Mouse (Mus musculus): ENCODE data around the gene Fgfr2. TPM values are rescaled to one million over a fixed set of nuclear protein-coding genes. Genes with fewer than 3 reads are reported as not detected.
A peak's percentile ranks its signal among the peaks of the same experiment; 100 is the strongest.
"Not testable (repeated sequence)": the region's sequence is repeated elsewhere in the genome, so short reads cannot be mapped to it uniquely, and the experiment has no call there.

Fgfr2 gene
- total RNA-seq, 2 experiments from 2014 or later = 47.6 to 49.5 TPM

- DNase-seq (ENCODE audit: low spot score in 2 of 2) = no peak
- Histone ChIP-seq H3K27ac (peak overlapping the region; percentile 32; the same call in 1 of the 2 replicates), H3K4me3 (no peak overlapping the region)
- peak; percentile 63 for TF ChIP-seq CTCF (conservative IDR thresholded peaks at IDR 0.05)
These were observed 449.0 kb downstream of the Fgfr2 start for GRCm38 (mm10) chr7:132673931-132674755.

GRCm38 (mm10) chr7:132672481-132672959, 450.6 kb downstream of the Fgfr2 start:
- no peak overlapping the region for H3K4me3 ChIP-seq
- H3K27ac ChIP-seq = peak overlapping the region; percentile 57
- DNase-seq (ENCODE audit: low spot score in 2 of 2) = no peak
- TF ChIP-seq CTCF (conservative IDR thresholded peaks at IDR 0.05) = 0 out of 2 replicates have a peak, but pooled peaks have one; percentile 12

- Histone ChIP-seq H3K4me3 (no peak overlapping the region), H3K27ac (peak overlapping the region; percentile 53; the same call in 1 of the 2 replicates)
- no peak for TF ChIP-seq CTCF (conservative IDR thresholded peaks at IDR 0.05)
- no peak for DNase-seq (ENCODE audit: low spot score in 2 of 2)
These were observed 452.3 kb downstream of the Fgfr2 start for GRCm38 (mm10) chr7:132670863-132671165.

- TF ChIP-seq CTCF (conservative IDR thresholded peaks at IDR 0.05) = no peak
- DNase-seq (ENCODE audit: low spot score in 2 of 2) = no peak
- Histone ChIP-seq H3K27ac (peak overlapping the region; percentile 53; the same call in 1 of the 2 replicates), H3K4me3 (no peak overlapping the region)
These were observed 452.9 kb downstream of the Fgfr2 start for GRCm38 (mm10) chr7:132669999-132670862.

GRCm38 (mm10) chr7:132668604-132669003, 454.5 kb downstream of the Fgfr2 start:
- no peak for DNase-seq (ENCODE audit: low spot score in 2 of 2)
- TF ChIP-seq CTCF (conservative IDR thresholded peaks at IDR 0.05) = no peak
- Histone ChIP-seq H3K27ac (no peak overlapping the region), H3K4me3 (no peak overlapping the region)

- no peak for TF ChIP-seq CTCF (conservative IDR thresholded peaks at IDR 0.05)
- no peak for DNase-seq (ENCODE audit: low spot score in 2 of 2)
These were observed 456.6 kb downstream of the Fgfr2 start for GRCm38 (mm10) chr7:132666516-132666915.

GRCm38 (mm10) chr7:132665664-132666382, 457.3 kb downstream of the Fgfr2 start:
- no peak for TF ChIP-seq CTCF (conservative IDR thresholded peaks at IDR 0.05)
- no peak overlapping the region for H3K4me3 ChIP-seq
- DNase-seq (ENCODE audit: low spot score in 2 of 2) = no peak
- no peak overlapping the region for H3K27ac ChIP-seq

More at GRCm38 (mm10) chr7:132666516-132666915, 456.6 kb downstream of the Fgfr2 start:
- H3K4me3 ChIP-seq = no peak overlapping the region
- H3K27ac ChIP-seq = no peak overlapping the region

GRCm38 (mm10) chr7:132664815-132665214, 458.3 kb downstream of the Fgfr2 start:
- Histone ChIP-seq H3K27ac (no peak overlapping the region), H3K4me3 (no peak overlapping the region)
- no peak for TF ChIP-seq CTCF (conservative IDR thresholded peaks at IDR 0.05)
- no peak for DNase-seq (ENCODE audit: low spot score in 2 of 2)

- not testable (repeated sequence) for DNase-seq (ENCODE audit: low spot score in 2 of 2); H3K4me3 ChIP-seq; H3K27ac ChIP-seq
These were observed 460.3 kb downstream of the Fgfr2 start for GRCm38 (mm10) chr7:132662831-132663230.

GRCm38 (mm10) chr7:132659633-132660032, 463.5 kb downstream of the Fgfr2 start:
- no peak for TF ChIP-seq CTCF (conservative IDR thresholded peaks at IDR 0.05)
- no peak overlapping the region for H3K4me3 ChIP-seq
- no peak for DNase-seq (ENCODE audit: low spot score in 2 of 2)
- peak overlapping the region; percentile 51; the same call in 1 of the 2 replicates for H3K27ac ChIP-seq

- TF ChIP-seq CTCF (conservative IDR thresholded peaks at IDR 0.05) = no peak
- peak overlapping the region; percentile 74 for H3K27ac ChIP-seq
- DNase-seq (ENCODE audit: low spot score in 2 of 2) = no peak
- no peak overlapping the region for H3K4me3 ChIP-seq
These were observed 464.5 kb downstream of the Fgfr2 start for GRCm38 (mm10) chr7:132658688-132659087.

GRCm38 (mm10) chr7:132658058-132658450, 465.1 kb downstream of the Fgfr2 start:
- Histone ChIP-seq H3K27ac (peak overlapping the region; percentile 74), H3K4me3 (no peak overlapping the region)
- TF ChIP-seq CTCF (conservative IDR thresholded peaks at IDR 0.05) = no peak
- no peak for DNase-seq (ENCODE audit: low spot score in 2 of 2)
